Mouse (Mus musculus) megakaryocyte, embryonic 14.5 days (primary cell): ENCODE measurements at regions not wholly inside any gene's neighbourhood (a gene's known extent, or its start where the extent isn't known, plus 50 kb on each side); places are given as distances from the start of the nearest gene placed in this dataset.

ENCODE experiments used
- H3K27me3 ChIP-seq: replicated peaks from 2 replicates; pipeline ENCODE3; 2012; ENCODE audit warnings: inconsistent platforms
- H3K36me3 ChIP-seq: replicated peaks from 2 replicates; pipeline ENCODE3; 2012; ENCODE audit warnings: low read length, inconsistent platforms, mixed read lengths
- H3K4me1 ChIP-seq: 2 replicates; pipeline ENCODE4 v1.6.1; 2012; ENCODE audit warnings: inconsistent platforms
- H3K4me3 ChIP-seq: replicated peaks from 2 replicates; pipeline ENCODE3; 2012; ENCODE audit warnings: moderate library complexity, mild to moderate bottlenecking, inconsistent platforms
- H3K9me3 ChIP-seq: 2 replicates; pipeline ENCODE4 v1.6.1; 2012; ENCODE audit warnings: inconsistent platforms
- FLI1 ChIP-seq: IDR thresholded peaks from 2 replicates; pipeline ENCODE4 v1.6.1; 2012; ENCODE audit warnings: low read length, inconsistent platforms, mixed read lengths
- GATA1 ChIP-seq: IDR thresholded peaks from 3 replicates; pipeline ENCODE4 v1.6.1; 2012; ENCODE audit warnings: mixed read lengths, low read length, inconsistent platforms, borderline replicate concordance

GRCm38 (mm10) chr4:152916576-152916975 lies 438.9 kb upstream of the Kcnab2 start:
- no peak for TF ChIP-seq GATA1
- TF ChIP-seq FLI1, result no peak
- Histone ChIP-seq H3K27me3 (no peaks in the 10 kb centered on the region), H3K9me3 (peaks cover 84% of the 10 kb centered on the region), H3K36me3 (no peaks in the 10 kb centered on the region), H3K4me1 (no peaks in the 10 kb centered on the region), H3K4me3 (no peak overlapping the region)

GRCm38 (mm10) chr4:152913497-152913896 lies 435.8 kb upstream of the Kcnab2 start:
- Histone ChIP-seq H3K27me3 (no peaks in the 10 kb centered on the region), H3K36me3 (no peaks in the 10 kb centered on the region), H3K4me1 (no peaks in the 10 kb centered on the region), H3K9me3 (peaks cover 89% of the 10 kb centered on the region), H3K4me3 (no peak overlapping the region)
- TF ChIP-seq FLI1, result no peak
- no peak for TF ChIP-seq GATA1

- Histone ChIP-seq H3K4me3 (no peak overlapping the region), H3K36me3 (no peaks in the 10 kb centered on the region), H3K4me1 (no peaks in the 10 kb centered on the region), H3K9me3 (peaks cover 90% of the 10 kb centered on the region), H3K27me3 (no peaks in the 10 kb centered on the region)
- no peak for TF ChIP-seq GATA1
- no peak for TF ChIP-seq FLI1
Observed at GRCm38 (mm10) chr4:152912846-152913245, 435.2 kb upstream of the Kcnab2 start.

DNA sequence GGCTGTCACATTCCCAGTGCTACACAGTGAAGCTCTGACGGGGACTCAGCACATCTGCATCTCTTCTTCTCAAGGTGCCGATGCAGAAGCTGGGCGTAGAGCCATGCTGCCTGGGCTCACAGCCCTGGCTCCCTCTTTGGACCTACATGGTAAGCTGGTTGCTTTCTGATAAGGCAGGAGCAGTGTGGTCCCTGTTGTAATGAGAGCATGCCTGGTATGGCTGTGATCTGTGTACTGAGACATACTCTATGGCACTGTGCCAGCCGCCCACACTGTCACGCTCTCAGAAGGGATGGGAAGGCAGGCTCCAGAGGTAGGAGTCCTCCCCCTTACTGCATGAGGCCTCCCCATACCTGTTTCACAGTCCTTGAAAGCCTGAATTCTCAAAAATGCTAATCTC lies 430.6 kb upstream of the Kcnab2 start:
- peaks cover 91% of the 10 kb centered on the region for H3K9me3 ChIP-seq
- TF ChIP-seq GATA1 (no peak), FLI1 (no peak)

DNA sequence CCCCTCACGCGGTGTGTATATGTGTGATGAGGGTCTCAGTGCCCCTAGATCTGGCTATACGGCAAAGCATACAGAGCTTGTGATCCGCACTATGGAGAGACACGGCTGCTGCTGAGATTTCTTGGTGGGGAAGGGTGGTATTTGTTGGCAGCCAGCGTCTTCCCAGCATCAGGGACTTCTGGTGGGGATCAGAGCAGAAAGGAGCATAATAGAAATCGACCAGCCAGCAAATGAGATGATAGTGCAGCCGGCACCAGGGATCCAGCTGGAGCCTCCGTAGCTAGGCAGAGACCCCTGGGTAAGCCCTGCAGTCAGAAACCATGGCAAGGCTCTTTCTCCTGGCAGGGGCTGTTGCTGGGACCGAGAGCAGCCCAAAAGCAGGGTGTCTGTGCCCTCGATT lies 425.2 kb upstream of the Kcnab2 start:
- no peaks in the 10 kb centered on the region for H3K27me3 ChIP-seq
- no peaks in the 10 kb centered on the region for H3K4me1 ChIP-seq
- peaks cover 89% of the 10 kb centered on the region for H3K9me3 ChIP-seq
- TF ChIP-seq GATA1 (no peak), FLI1 (no peak)
- H3K4me3 ChIP-seq, result peak overlapping the region; percentile 28
- no peaks in the 10 kb centered on the region for H3K36me3 ChIP-seq

More for the DNA sequence above, 430.6 kb upstream of the Kcnab2 start:
- H3K4me1 ChIP-seq, result no peaks in the 10 kb centered on the region
- no peaks in the 10 kb centered on the region for H3K36me3 ChIP-seq
- no peaks in the 10 kb centered on the region for H3K27me3 ChIP-seq
- H3K4me3 ChIP-seq, result peak overlapping the region; percentile 62

DNA sequence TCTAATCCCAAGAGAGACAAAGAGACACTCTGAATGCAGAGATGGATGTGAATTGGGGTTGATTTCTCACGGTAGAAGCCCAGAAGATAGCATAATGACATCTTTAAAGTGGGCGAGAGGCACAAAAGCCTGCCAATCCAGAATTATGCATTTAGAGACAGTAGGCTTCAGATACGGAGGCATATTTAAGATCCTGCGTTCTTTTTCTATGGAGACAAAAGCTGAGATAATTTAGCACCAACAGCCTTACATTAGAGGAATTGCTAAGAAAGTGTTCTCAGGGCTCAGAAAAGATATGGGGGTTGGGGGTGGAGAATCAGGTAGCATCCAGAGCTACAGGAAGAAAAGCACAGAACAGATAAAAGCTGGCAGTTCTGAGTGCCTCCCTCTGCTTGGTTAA lies 422.4 kb upstream of the Kcnab2 start:
- Histone ChIP-seq H3K4me3 (no peak overlapping the region), H3K36me3 (no peaks in the 10 kb centered on the region), H3K9me3 (peaks cover 90% of the 10 kb centered on the region), H3K27me3 (no peaks in the 10 kb centered on the region), H3K4me1 (no peaks in the 10 kb centered on the region)
- no peak for TF ChIP-seq GATA1

GRCm38 (mm10) chr4:152895076-152895475 lies 417.4 kb upstream of the Kcnab2 start:
- TF ChIP-seq FLI1, result no peak
- no peak for TF ChIP-seq GATA1
- no peak overlapping the region for H3K4me3 ChIP-seq
- no peaks in the 10 kb centered on the region for H3K4me1 ChIP-seq
- peaks cover 81% of the 10 kb centered on the region for H3K9me3 ChIP-seq
- no peaks in the 10 kb centered on the region for H3K27me3 ChIP-seq
- no peaks in the 10 kb centered on the region for H3K36me3 ChIP-seq

DNA sequence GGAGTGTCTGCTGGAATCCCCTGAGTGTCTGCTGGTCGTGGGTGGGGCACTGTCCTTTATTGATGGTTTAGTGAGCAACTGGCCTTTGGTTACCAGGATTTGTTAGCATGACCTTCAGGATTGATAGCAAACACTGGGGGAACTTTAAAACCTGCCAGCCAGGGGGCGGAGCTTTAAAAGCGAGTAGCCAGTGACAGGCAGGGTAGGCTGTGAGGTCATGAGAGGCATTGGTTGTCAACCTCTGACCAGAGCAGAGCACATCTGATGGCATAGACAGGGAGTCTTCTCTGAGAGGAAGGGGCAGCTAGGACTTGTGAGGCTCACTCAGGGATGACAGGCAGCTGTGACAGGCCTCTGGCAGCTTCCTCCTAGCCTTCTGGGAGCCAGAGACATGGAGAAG lies 415.3 kb upstream of the Kcnab2 start:
- no peak for TF ChIP-seq GATA1
- no peak for TF ChIP-seq FLI1
- Histone ChIP-seq H3K4me3 (peak overlapping the region; percentile 50), H3K36me3 (no peaks in the 10 kb centered on the region), H3K9me3 (peaks cover 85% of the 10 kb centered on the region), H3K27me3 (no peaks in the 10 kb centered on the region), H3K4me1 (no peaks in the 10 kb centered on the region)

DNA sequence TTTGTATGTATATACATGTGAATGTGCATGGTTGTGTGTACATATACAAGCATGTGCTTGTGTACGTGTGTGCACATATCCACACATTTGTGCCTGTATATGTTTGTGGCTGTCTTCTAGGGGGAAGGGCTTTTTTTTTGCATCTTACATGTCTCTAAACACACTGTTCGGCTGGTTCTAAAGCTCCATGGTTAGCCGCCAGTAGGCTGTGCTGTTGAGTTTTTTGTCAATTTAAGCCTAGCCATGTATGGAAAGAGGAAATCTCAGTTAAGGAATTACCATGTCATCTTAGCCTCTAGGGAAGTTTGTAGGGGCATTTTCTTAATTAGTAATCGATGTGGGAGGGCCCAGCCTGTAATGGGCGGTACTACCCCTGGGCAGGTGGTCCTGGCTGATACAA lies 411.5 kb upstream of the Kcnab2 start:
- H3K4me3 ChIP-seq, result no peak overlapping the region
- peaks cover 87% of the 10 kb centered on the region for H3K9me3 ChIP-seq
- no peaks in the 10 kb centered on the region for H3K27me3 ChIP-seq
- H3K4me1 ChIP-seq, result no peaks in the 10 kb centered on the region
- no peaks in the 10 kb centered on the region for H3K36me3 ChIP-seq
- TF ChIP-seq GATA1 (no peak), FLI1 (no peak)

GRCm38 (mm10) chr4:152888306-152888705 lies 410.6 kb upstream of the Kcnab2 start:
- no peaks in the 10 kb centered on the region for H3K27me3 ChIP-seq
- H3K9me3 ChIP-seq, result peaks cover 94% of the 10 kb centered on the region
- H3K4me1 ChIP-seq, result no peaks in the 10 kb centered on the region
- H3K4me3 ChIP-seq, result no peak overlapping the region
- no peaks in the 10 kb centered on the region for H3K36me3 ChIP-seq
- no peak for TF ChIP-seq FLI1
- no peak for TF ChIP-seq GATA1

DNA sequence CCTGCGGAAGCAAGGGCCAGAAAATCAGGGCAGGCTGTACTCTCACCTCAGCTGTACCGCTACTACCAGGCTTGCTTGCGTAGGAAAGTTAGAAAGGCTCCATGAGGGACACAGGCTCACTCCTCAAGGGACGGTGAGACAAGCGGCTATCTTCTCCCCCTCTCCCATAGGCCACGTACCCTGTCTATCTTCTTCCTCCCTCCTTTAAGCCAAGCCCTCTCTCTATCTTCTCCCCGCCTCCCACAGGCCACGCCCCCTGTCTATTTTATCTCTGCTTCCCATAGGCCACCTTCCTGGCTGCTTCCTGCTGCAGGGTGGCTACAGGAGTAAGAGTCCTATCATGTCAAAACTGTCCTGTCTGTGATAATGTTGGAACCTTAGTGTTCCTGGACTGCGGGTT lies 409.1 kb upstream of the Kcnab2 start:
- Histone ChIP-seq H3K4me1 (no peaks in the 10 kb centered on the region), H3K36me3 (no peaks in the 10 kb centered on the region), H3K27me3 (no peaks in the 10 kb centered on the region), H3K9me3 (peaks cover 95% of the 10 kb centered on the region), H3K4me3 (peak overlapping the region; percentile 59)
- TF ChIP-seq FLI1, result no peak
- no peak for TF ChIP-seq GATA1
